Mouse (Mus musculus): ENCODE results near the gene Shank2. TPM values are rescaled to one million over a fixed set of nuclear protein-coding genes. Genes with fewer than 3 reads are reported as not detected.

The Shank2 gene
- polyA plus RNA-seq, 1 experiment from 2014 or later, result 1.2 TPM

DNA sequence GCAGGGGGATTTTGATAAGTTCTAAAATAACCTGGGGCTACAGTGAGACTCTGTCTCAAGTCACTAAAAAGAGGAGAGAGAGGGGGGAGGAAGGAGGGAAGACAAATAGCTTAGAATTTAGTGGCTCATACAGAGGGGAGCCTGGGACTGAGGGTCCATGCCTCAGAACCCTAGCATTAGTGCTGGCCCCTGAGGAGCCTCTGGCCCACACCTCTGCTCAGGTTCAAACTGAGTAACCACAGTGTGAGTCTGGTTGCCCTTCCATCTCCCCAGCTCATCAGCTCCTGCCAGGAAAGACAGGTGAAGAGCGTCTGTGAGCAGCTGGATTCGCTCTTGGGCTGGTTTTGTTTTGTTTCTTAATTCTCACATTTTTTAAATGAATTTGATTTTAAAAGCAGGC is 415.5 kb downstream of the Shank2 start:
- H3K27ac ChIP-seq (ENCODE audit: low read length), result no peak overlapping the region
- no peak overlapping the region for H3K4me3 ChIP-seq (ENCODE audit: low read depth, low read length)
- no peaks in the 10 kb centered on the region for H3K36me3 ChIP-seq (ENCODE audit: control insufficient read depth, insufficient read depth, low read length)
- ATAC-seq (ENCODE audit: insufficient number of reproducible peaks, insufficient read depth, low FRiP score, low read depth), result no peak
- no peak overlapping the region for H3K9ac ChIP-seq (replicated peaks; ENCODE audit: low read depth, low read length)
- peaks cover 22% of the 10 kb centered on the region; the same call in 1 of the 2 replicates for H3K4me1 ChIP-seq (ENCODE audit: control insufficient read depth, insufficient read depth, low read length)
- WGBS, result 47% methylated on average over 2 of the region's 2 CpGs
- no peaks in the 10 kb centered on the region for H3K9me3 ChIP-seq (ENCODE audit: control insufficient read depth, low read depth, low read length)
- H3K27me3 ChIP-seq (ENCODE audit: control insufficient read depth, insufficient read depth, low read length), result no peaks in the 10 kb centered on the region
- H3K4me2 ChIP-seq (replicated peaks; ENCODE audit: low read depth, low read length), result no peak overlapping the region

DNA sequence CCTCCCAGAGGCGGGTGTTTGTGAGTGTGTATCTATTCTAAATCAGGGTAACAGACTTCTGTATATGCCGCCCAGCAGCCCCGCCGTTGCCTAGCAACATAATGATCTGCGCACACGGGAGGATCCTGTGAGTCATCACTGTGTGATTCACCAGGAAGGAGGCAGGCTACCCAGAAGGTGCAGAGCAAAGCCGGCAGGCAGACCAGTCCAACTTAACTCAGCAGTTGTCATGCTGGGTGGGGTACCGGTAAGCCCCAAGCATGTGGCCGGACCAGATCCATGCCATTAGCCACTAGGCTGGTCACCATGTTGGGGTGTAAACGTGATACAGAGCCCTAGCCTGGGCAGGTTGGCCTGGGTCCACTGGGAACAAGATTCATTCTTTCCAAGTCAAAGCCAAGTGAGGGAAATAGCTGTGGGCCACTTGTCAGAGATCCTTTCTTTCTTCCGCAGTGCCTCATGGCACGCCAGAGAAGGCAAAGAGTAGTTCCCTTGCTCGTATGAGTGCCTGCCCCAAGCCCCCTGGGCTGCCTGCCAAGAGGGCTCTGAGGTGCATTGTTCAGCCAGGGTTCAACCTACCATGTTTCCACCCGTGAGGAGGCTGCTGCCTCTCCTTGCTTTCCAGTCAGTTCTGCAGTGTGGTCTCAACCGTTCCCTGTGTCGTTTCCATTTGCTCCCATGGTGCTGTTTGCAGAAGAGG is 416.1 kb downstream of the Shank2 start:
- WGBS, result 24% methylated on average over 16 of the region's 16 CpGs
- peak; percentile 79 for ATAC-seq (ENCODE audit: insufficient number of reproducible peaks, insufficient read depth, low FRiP score, low read depth)
- Histone ChIP-seq H3K27ac (ENCODE audit: low read length) (peak overlapping the region; percentile 45; the same call in 1 of the 2 replicates), H3K4me2 (replicated peaks; ENCODE audit: low read depth, low read length) (no peak overlapping the region; the same call in 1 of the 2 replicates), H3K27me3 (ENCODE audit: control insufficient read depth, insufficient read depth, low read length) (no peaks in the 10 kb centered on the region), H3K4me1 (ENCODE audit: control insufficient read depth, insufficient read depth, low read length) (peaks cover 16% of the 10 kb centered on the region; the same call in 1 of the 2 replicates), H3K36me3 (ENCODE audit: control insufficient read depth, insufficient read depth, low read length) (no peaks in the 10 kb centered on the region), H3K9me3 (ENCODE audit: control insufficient read depth, low read depth, low read length) (no peaks in the 10 kb centered on the region), H3K9ac (replicated peaks; ENCODE audit: low read depth, low read length) (no peak overlapping the region), H3K4me3 (ENCODE audit: low read depth, low read length) (no peak overlapping the region)

DNA sequence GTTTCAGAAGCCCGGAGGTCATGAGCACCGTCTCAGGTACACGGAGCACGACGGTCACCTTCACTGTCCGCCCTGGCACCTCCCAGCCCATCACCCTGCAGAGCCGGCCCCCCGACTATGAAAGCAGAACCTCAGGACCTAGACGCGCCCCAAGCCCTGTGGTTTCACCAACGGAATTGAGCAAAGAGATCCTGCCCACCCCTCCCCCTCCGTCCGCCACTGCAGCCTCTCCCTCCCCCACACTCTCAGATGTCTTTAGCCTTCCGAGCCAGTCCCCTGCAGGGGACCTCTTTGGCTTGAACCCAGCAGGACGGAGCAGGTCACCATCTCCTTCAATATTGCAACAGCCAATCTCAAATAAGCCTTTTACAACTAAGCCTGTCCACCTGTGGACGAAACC is 418.8 kb downstream of the Shank2 start:
- H3K9ac ChIP-seq (replicated peaks; ENCODE audit: low read depth, low read length), result no peak overlapping the region
- ATAC-seq (ENCODE audit: insufficient number of reproducible peaks, insufficient read depth, low FRiP score, low read depth), result no peak
- no peak overlapping the region for H3K4me2 ChIP-seq (replicated peaks; ENCODE audit: low read depth, low read length)
- WGBS, result 31% methylated on average over 16 of the region's 16 CpGs
- H3K4me3 ChIP-seq (ENCODE audit: low read depth, low read length), result no peak overlapping the region
- no peaks in the 10 kb centered on the region for H3K36me3 ChIP-seq (ENCODE audit: control insufficient read depth, insufficient read depth, low read length)
- H3K27ac ChIP-seq (ENCODE audit: low read length), result no peak overlapping the region
- H3K4me1 ChIP-seq (ENCODE audit: control insufficient read depth, insufficient read depth, low read length), result peaks cover 16% of the 10 kb centered on the region; the same call in 1 of the 2 replicates
- H3K9me3 ChIP-seq (ENCODE audit: control insufficient read depth, low read depth, low read length), result no peaks in the 10 kb centered on the region
- H3K27me3 ChIP-seq (ENCODE audit: control insufficient read depth, insufficient read depth, low read length), result no peaks in the 10 kb centered on the region

DNA sequence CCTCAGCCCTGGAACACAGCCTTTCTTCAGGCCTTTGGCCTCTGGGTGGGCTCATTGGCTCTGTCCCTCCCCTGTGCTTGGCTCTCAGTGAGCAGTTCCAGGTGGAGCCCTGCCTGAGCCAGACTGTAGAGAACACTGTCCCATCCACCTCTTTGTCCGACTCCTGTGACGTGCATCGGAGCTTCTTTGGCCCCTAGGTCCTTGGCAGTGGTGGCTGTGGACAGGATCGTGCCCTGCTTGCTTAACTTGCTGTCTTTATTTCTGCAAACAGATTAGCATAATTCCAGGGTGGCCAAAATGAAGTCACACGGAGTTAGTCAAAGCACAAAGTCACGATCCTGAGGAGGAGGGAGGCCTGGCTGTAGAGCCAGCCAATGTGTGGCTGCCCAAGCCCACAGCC is 419.8 kb downstream of the Shank2 start:
- H3K4me3 ChIP-seq (ENCODE audit: low read depth, low read length), result no peak overlapping the region
- H3K27ac ChIP-seq (ENCODE audit: low read length), result no peak overlapping the region
- H3K27me3 ChIP-seq (ENCODE audit: control insufficient read depth, insufficient read depth, low read length), result no peaks in the 10 kb centered on the region
- no peak overlapping the region for H3K9ac ChIP-seq (replicated peaks; ENCODE audit: low read depth, low read length)
- 70% methylated on average over 6 of the region's 6 CpGs for WGBS
- no peak overlapping the region for H3K4me2 ChIP-seq (replicated peaks; ENCODE audit: low read depth, low read length)
- H3K9me3 ChIP-seq (ENCODE audit: control insufficient read depth, low read depth, low read length), result no peaks in the 10 kb centered on the region
- ATAC-seq (ENCODE audit: insufficient number of reproducible peaks, insufficient read depth, low FRiP score, low read depth), result no peak
- H3K4me1 ChIP-seq (ENCODE audit: control insufficient read depth, insufficient read depth, low read length), result peaks cover 16% of the 10 kb centered on the region; the same call in 1 of the 2 replicates
- no peaks in the 10 kb centered on the region for H3K36me3 ChIP-seq (ENCODE audit: control insufficient read depth, insufficient read depth, low read length)

DNA sequence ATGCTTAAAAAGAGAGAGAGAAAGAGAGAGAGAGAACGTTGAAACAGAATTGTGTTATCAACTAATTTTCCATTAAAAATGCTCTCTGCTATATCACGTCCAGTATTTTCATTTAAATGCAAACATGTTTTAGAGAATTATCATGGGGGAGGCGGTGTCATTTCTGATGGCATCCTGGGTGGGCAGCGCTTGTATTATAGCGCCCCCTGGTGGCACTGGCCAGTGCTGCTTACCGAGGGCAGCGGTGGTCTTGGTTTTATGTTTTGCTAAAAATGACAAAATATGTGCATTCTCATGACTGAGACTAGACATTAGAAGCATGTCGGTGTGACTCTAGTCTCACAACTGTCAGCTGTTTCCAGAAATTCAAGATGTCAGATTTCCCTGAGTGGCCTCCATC is 424.2 kb downstream of the Shank2 start:
- H3K36me3 ChIP-seq (ENCODE audit: control insufficient read depth, insufficient read depth, low read length), result no peaks in the 10 kb centered on the region
- no peaks in the 10 kb centered on the region for H3K4me1 ChIP-seq (ENCODE audit: control insufficient read depth, insufficient read depth, low read length)
- 7% methylated on average over 8 of the region's 8 CpGs for WGBS
- no peak overlapping the region for H3K27ac ChIP-seq (ENCODE audit: low read length)
- no peaks in the 10 kb centered on the region for H3K27me3 ChIP-seq (ENCODE audit: control insufficient read depth, insufficient read depth, low read length)
- ATAC-seq (ENCODE audit: insufficient number of reproducible peaks, insufficient read depth, low FRiP score, low read depth), result no peak
- no peak overlapping the region for H3K4me3 ChIP-seq (ENCODE audit: low read depth, low read length)
- no peaks in the 10 kb centered on the region for H3K9me3 ChIP-seq (ENCODE audit: control insufficient read depth, low read depth, low read length)
- no peak overlapping the region for H3K9ac ChIP-seq (replicated peaks; ENCODE audit: low read depth, low read length)
- H3K4me2 ChIP-seq (replicated peaks; ENCODE audit: low read depth, low read length), result no peak overlapping the region

DNA sequence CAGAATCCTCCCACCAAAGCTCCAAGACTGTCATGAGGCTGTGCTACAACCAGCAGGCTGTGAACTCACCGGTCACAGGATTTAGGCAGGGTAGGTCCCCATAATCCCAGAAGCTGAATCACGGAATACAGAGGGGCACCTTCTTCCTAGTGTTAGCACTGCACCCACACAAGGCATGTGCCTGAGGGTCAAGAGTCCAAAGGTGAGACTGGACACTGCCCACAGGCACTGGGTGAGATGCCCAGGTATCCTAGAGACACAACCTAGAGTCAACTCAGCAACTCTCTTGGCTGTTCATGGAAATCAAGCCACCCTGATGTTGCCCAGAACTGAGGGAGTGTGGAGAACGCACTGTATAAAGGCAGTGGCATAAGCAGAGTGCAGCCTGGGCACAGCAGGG is 424.9 kb downstream of the Shank2 start:
- no peak for ATAC-seq (ENCODE audit: insufficient number of reproducible peaks, insufficient read depth, low FRiP score, low read depth)
- no peaks in the 10 kb centered on the region for H3K9me3 ChIP-seq (ENCODE audit: control insufficient read depth, low read depth, low read length)
- H3K4me1 ChIP-seq (ENCODE audit: control insufficient read depth, insufficient read depth, low read length), result no peaks in the 10 kb centered on the region
- no peak overlapping the region for H3K9ac ChIP-seq (replicated peaks; ENCODE audit: low read depth, low read length)
- H3K4me3 ChIP-seq (ENCODE audit: low read depth, low read length), result no peak overlapping the region
- 83% methylated on average over 3 of the region's 3 CpGs for WGBS
- H3K36me3 ChIP-seq (ENCODE audit: control insufficient read depth, insufficient read depth, low read length), result no peaks in the 10 kb centered on the region
- H3K27me3 ChIP-seq (ENCODE audit: control insufficient read depth, insufficient read depth, low read length), result no peaks in the 10 kb centered on the region
- no peak overlapping the region for H3K27ac ChIP-seq (ENCODE audit: low read length)
- H3K4me2 ChIP-seq (replicated peaks; ENCODE audit: low read depth, low read length), result no peak overlapping the region

DNA sequence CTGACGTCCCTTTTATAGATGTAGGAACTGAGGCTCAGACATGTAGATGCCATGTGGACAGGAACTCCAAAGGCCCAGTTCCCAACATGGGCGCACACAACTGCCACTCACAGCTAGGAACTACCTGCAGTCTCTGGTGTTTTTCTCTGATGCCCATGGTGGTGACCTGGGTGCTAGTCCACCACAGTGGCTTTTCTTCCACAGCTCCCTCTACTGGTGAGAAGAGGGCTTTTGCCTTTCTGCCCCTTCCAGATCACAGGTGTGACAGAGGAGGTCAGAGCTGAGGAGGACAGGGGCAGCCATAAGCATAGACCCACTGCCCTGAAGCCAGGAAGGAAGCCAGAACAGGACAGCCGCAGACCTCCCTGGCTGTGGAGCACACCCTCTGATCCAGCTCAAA is 425.7 kb downstream of the Shank2 start:
- Histone ChIP-seq H3K4me3 (ENCODE audit: low read depth, low read length) (no peak overlapping the region), H3K27me3 (ENCODE audit: control insufficient read depth, insufficient read depth, low read length) (no peaks in the 10 kb centered on the region), H3K27ac (ENCODE audit: low read length) (no peak overlapping the region), H3K36me3 (ENCODE audit: control insufficient read depth, insufficient read depth, low read length) (no peaks in the 10 kb centered on the region), H3K4me2 (replicated peaks; ENCODE audit: low read depth, low read length) (no peak overlapping the region), H3K9me3 (ENCODE audit: control insufficient read depth, low read depth, low read length) (no peaks in the 10 kb centered on the region), H3K4me1 (ENCODE audit: control insufficient read depth, insufficient read depth, low read length) (no peaks in the 10 kb centered on the region), H3K9ac (replicated peaks; ENCODE audit: low read depth, low read length) (no peak overlapping the region)
- WGBS, result 82% methylated on average over 3 of the region's 3 CpGs
- ATAC-seq (ENCODE audit: insufficient number of reproducible peaks, insufficient read depth, low FRiP score, low read depth), result no peak

DNA sequence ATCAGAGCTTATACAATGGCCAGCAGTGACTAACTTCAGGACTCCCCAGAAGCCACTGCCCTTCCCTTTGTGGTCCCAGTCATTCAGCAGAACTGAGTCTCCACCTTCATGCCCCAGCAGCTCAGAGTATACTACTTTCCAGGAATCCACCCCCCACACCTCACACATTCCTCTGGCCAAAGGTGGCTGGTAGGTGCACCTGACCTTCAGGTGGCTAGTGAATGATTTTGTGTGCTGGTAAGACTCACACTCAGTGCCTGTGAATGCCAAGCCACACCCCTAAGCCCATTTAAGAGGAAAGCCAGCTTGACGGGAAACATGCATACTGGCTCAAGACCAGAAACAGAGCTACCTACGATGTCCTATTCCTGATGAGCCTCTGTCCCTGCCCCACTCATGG is 431.2 kb downstream of the Shank2 start:
- H3K9me3 ChIP-seq (ENCODE audit: control insufficient read depth, low read depth, low read length), result no peaks in the 10 kb centered on the region
- ATAC-seq (ENCODE audit: insufficient number of reproducible peaks, insufficient read depth, low FRiP score, low read depth), result no peak
- no peak overlapping the region for H3K4me2 ChIP-seq (replicated peaks; ENCODE audit: low read depth, low read length)
- H3K36me3 ChIP-seq (ENCODE audit: control insufficient read depth, insufficient read depth, low read length), result peaks cover 14% of the 10 kb centered on the region
- H3K9ac ChIP-seq (replicated peaks; ENCODE audit: low read depth, low read length), result no peak overlapping the region
- no peak overlapping the region for H3K4me3 ChIP-seq (ENCODE audit: low read depth, low read length)
- WGBS, result 58% methylated on average over 2 of the region's 2 CpGs
- no peaks in the 10 kb centered on the region for H3K27me3 ChIP-seq (ENCODE audit: control insufficient read depth, insufficient read depth, low read length)
- no peaks in the 10 kb centered on the region for H3K4me1 ChIP-seq (ENCODE audit: control insufficient read depth, insufficient read depth, low read length)
- H3K27ac ChIP-seq (ENCODE audit: low read length), result no peak overlapping the region

DNA sequence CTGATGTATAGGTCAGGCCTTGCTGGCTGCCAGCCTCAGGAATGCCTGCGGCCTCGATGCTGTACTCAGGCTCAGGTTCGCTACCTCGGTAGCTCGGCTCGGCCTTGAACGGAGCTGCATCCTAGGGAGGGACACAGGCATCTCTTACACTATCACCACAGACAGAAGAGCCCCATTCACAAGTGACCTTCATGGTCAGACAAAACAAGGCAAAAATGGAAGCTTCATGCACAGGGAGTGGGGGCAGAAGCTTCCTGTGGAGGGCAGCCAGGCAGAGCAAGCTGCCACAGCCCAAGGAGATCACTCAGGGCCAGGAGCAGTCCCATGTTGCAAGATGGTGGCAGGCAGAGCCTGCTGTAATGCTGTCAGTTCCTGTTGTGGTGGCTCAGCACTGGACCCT is 437.1 kb downstream of the Shank2 start:
- Histone ChIP-seq H3K27ac (ENCODE audit: low read length) (no peak overlapping the region), H3K4me2 (replicated peaks; ENCODE audit: low read depth, low read length) (no peak overlapping the region), H3K9ac (replicated peaks; ENCODE audit: low read depth, low read length) (no peak overlapping the region), H3K9me3 (ENCODE audit: control insufficient read depth, low read depth, low read length) (no peaks in the 10 kb centered on the region), H3K4me3 (ENCODE audit: low read depth, low read length) (no peak overlapping the region), H3K4me1 (ENCODE audit: control insufficient read depth, insufficient read depth, low read length) (no peaks in the 10 kb centered on the region), H3K27me3 (ENCODE audit: control insufficient read depth, insufficient read depth, low read length) (no peaks in the 10 kb centered on the region), H3K36me3 (ENCODE audit: control insufficient read depth, insufficient read depth, low read length) (peaks cover 65% of the 10 kb centered on the region)
- 97% methylated on average over 7 of the region's 7 CpGs for WGBS
- ATAC-seq (ENCODE audit: insufficient number of reproducible peaks, insufficient read depth, low FRiP score, low read depth), result no peak

All from stomach, embryonic 14.5 days (tissue).